Mouse (Mus musculus) testis, adult 2 months (tissue): ENCODE data around the gene Msrb2. TPM values are rescaled to one million over a fixed set of nuclear protein-coding genes. Genes with fewer than 3 reads are reported as not detected.

Experiments used
- H3K27ac ChIP-seq: fragments of 200-500 bp; 2 replicates; pipeline ENCODE4 v1.5.1; 2012; ENCODE audit warnings: low read depth, low read length; ENCODE audit not compliant: control insufficient read depth, insufficient read depth
- H3K27me3 ChIP-seq: fragments of 200-500 bp; 2 replicates; pipeline ENCODE4 v1.6.1; 2012; ENCODE audit warnings: mild to moderate bottlenecking, low read length, moderate library complexity; ENCODE audit not compliant: control insufficient read depth, insufficient read depth
- H3K36me3 ChIP-seq: fragments of 200-500 bp; 2 replicates; pipeline ENCODE4 v1.6.1; 2012; ENCODE audit warnings: mild to moderate bottlenecking, low read length; ENCODE audit not compliant: control insufficient read depth, insufficient read depth
- H3K4me1 ChIP-seq: fragments of 200-500 bp; 2 replicates; pipeline ENCODE4 v1.6.1; 2012; ENCODE audit warnings: low read length; ENCODE audit not compliant: control insufficient read depth, insufficient read depth
- H3K4me3 ChIP-seq: fragments of 200-500 bp; 2 replicates; pipeline ENCODE4 v1.5.1; 2012; ENCODE audit warnings: low read depth, mild to moderate bottlenecking, low read length, moderate library complexity, mixed read lengths; ENCODE audit not compliant: control insufficient read depth
- CTCF ChIP-seq: fragments of 200-500 bp; IDR thresholded peaks from 2 replicates; pipeline ENCODE4 v1.5.1; 2012; ENCODE audit warnings: low read depth, mild to moderate bottlenecking, inconsistent platforms, low read length, moderate library complexity; ENCODE audit not compliant: control insufficient read depth, insufficient read depth, insufficient replicate concordance
- POLR2A ChIP-seq: fragments of 200-500 bp; IDR thresholded peaks from 2 replicates; pipeline ENCODE4 v1.6.1; 2012; ENCODE audit warnings: low read depth, mild to moderate bottlenecking, inconsistent platforms, low read length, moderate library complexity; ENCODE audit not compliant: control insufficient read depth
- polyA plus RNA-seq: library from polyadenylated mRNA; depleted of rRNA; stranded (reverse); fragments of >200 nt; gene quantifications from 2 replicates; pipeline ENCODE4 v1.2.3, GENCODE M21; 2012

Msrb2 gene
- polyA plus RNA-seq, 1 experiment = 8.4 TPM

DNA sequence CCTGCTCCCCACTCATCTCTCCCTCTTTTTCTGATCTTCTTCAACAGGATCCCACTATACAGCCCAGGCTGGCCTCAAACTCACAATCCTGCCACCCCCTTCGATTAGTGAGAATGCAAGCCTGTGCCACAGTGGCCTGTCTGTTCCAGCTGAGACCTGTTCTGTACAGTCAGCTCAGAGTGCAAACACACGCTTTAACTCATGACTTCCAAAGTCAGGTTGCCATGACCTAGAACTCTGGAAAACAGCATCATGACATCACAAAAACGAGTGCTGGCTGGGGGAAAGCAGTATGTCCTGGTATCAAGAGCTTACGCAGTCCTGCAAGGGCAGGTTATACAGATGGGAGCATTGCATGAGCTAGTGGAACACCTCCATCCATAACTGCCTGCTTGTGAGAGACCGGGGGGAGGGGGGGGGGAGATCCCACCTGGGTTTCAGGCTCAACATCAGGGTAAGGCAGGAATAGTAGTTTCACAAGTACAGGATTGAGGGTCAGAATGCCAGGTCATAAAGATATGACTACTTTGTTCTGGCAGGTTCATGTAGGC lies 25.8 kb upstream of the Msrb2 start:
- Histone ChIP-seq H3K36me3 (no peaks in the 10 kb centered on the region), H3K27me3 (no peaks in the 10 kb centered on the region), H3K4me1 (no peaks in the 10 kb centered on the region; the same call in 1 of the 2 replicates), H3K27ac (no peak overlapping the region), H3K4me3 (peak overlapping the region; percentile 62)
- TF ChIP-seq POLR2A = no peak
- no peak for TF ChIP-seq CTCF

DNA sequence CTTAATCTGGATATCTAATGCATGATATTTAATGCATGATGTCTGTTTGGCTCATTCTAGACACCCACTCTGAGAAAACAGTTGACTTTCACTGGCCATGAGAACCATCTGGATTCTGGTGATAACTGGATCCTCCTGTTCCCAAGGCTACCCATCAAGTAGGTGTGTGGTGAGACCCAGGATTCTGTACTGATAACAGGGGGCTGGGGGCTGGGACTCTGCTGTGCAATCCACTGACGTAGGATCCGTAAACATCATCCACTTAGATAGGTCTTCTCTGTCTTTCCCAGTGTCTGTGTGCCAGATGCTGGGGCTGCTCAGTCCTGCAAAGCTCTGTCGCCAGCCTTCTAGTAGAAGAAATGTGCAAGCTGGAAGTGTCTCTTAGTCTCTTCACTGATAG lies 22.8 kb upstream of the Msrb2 start:
- no peak overlapping the region for H3K4me3 ChIP-seq
- H3K4me1 ChIP-seq = no peaks in the 10 kb centered on the region; the same call in 1 of the 2 replicates
- H3K27me3 ChIP-seq = no peaks in the 10 kb centered on the region
- TF ChIP-seq CTCF = no peak
- H3K27ac ChIP-seq = no peak overlapping the region
- H3K36me3 ChIP-seq = no peaks in the 10 kb centered on the region

GRCm38 (mm10) chr2:19350167-19350566 lies 21.1 kb upstream of the Msrb2 start:
- Histone ChIP-seq H3K4me1 (no peaks in the 10 kb centered on the region), H3K27me3 (no peaks in the 10 kb centered on the region), H3K27ac (no peak overlapping the region), H3K4me3 (no peak overlapping the region), H3K36me3 (no peaks in the 10 kb centered on the region)
- TF ChIP-seq CTCF (no peak), POLR2A (no peak)

DNA sequence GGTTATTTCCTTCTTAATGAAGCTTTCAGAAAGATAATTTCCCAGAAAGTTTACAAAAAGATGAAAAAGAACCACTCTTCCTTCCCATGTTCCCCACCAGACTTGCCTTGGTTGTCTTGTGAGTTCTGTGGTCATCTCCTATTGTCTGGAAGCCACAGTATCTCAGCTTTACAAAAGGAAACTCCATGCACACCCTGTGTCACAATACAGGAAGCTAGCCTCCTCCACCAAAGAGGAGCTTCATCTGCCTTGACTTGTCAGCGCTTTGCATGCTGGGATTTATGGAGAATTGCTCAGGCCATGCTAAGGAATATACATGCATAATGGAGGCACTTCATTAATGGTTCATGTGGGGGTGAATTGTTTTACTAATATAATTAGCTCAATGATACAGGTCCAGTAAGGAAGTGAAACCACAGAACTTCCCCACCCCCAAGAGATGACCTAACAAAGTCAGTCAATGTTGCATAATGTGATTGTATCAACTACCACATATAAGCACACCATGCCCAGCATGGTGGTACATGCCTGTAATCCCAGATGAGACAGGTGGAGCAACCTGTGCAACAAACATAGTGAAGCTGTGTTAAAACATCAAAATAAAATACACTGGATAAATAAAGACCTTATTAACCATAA lies 19.5 kb upstream of the Msrb2 start:
- H3K36me3 ChIP-seq = no peaks in the 10 kb centered on the region
- TF ChIP-seq CTCF = no peak
- TF ChIP-seq POLR2A = no peak
- H3K4me3 ChIP-seq = no peak overlapping the region

DNA sequence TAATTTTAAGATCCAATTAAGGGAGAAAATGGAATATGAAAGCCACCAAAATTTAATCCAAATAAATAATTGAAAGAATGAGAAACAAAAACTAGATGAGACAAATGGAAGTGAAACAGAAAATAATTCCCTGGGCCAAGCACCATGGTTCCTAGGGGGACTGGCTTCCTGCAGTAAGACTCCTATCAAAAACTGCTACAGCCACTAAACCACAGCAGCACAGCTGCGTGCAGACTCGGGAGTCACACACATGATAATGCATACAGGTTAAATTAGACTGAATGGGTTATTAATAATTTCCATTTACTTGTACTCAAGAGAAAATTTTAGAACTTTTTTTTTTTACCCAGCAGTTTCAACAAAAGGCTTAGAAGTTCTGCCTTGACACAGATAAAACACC lies 18.1 kb upstream of the Msrb2 start:
- H3K4me3 ChIP-seq = no peak overlapping the region

More for the DNA sequence above, 19.5 kb upstream of the Msrb2 start:
- no peaks in the 10 kb centered on the region for H3K4me1 ChIP-seq
- no peaks in the 10 kb centered on the region for H3K27me3 ChIP-seq
- no peak overlapping the region for H3K27ac ChIP-seq

GRCm38 (mm10) chr2:19362880-19363279 lies 8.4 kb upstream of the Msrb2 start:
- TF ChIP-seq POLR2A (no peak), CTCF (no peak)
- H3K27me3 ChIP-seq = no peaks in the 10 kb centered on the region
- H3K36me3 ChIP-seq = no peaks in the 10 kb centered on the region
- H3K4me1 ChIP-seq = no peaks in the 10 kb centered on the region; the same call in 1 of the 2 replicates
- H3K27ac ChIP-seq = no peak overlapping the region
- no peak overlapping the region for H3K4me3 ChIP-seq

More for the DNA sequence above, 18.1 kb upstream of the Msrb2 start:
- Histone ChIP-seq H3K36me3 (no peaks in the 10 kb centered on the region), H3K27ac (no peak overlapping the region), H3K4me1 (no peaks in the 10 kb centered on the region), H3K27me3 (no peaks in the 10 kb centered on the region)
- TF ChIP-seq POLR2A (no peak), CTCF (no peak)

GRCm38 (mm10) chr2:19366426-19366825 lies 4.8 kb upstream of the Msrb2 start:
- Histone ChIP-seq H3K27me3 (no peaks in the 10 kb centered on the region), H3K4me3 (no peak overlapping the region), H3K36me3 (no peaks in the 10 kb centered on the region), H3K27ac (no peak overlapping the region), H3K4me1 (no peaks in the 10 kb centered on the region; the same call in 1 of the 2 replicates)
- TF ChIP-seq POLR2A (no peak), CTCF (no peak)

DNA sequence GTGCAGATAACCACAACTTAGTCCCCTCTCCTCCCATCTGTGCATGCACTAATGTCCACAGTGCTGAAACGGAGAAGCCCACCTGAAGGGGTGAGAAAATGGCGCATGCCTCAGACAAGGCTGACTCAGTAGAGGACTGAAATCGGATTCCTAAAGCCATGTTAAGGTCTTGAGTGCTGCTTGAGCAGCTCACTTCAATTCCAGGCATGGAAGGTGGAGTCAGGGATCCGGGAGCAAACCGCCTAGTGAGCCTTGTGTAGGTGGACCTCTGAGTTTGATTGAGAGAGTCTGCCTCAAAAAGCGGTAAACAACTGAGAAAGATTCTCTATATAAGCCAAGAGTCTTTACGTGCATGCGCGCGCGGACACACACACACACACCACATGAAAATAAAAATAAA lies 4.1 kb upstream of the Msrb2 start:
- no peaks in the 10 kb centered on the region for H3K27me3 ChIP-seq
- no peaks in the 10 kb centered on the region; the same call in 1 of the 2 replicates for H3K4me1 ChIP-seq
- no peaks in the 10 kb centered on the region for H3K36me3 ChIP-seq
- no peak overlapping the region for H3K27ac ChIP-seq
- no peak overlapping the region; the same call in 1 of the 2 replicates for H3K4me3 ChIP-seq
- no peak for TF ChIP-seq CTCF
- no peak for TF ChIP-seq POLR2A
